Mouse (Mus musculus) hindbrain, embryonic 11.5 days (tissue): ENCODE results near the gene Spata31d1d. TPM values are rescaled to one million over a fixed set of nuclear protein-coding genes. Genes with fewer than 3 reads are reported as not detected.

Experiments
- ATAC-seq: fragments of 200-750 bp; cut with Nextera tagmentation; 2 replicates; pipeline ENCODE4 v1.8.0; 2017; ENCODE audit warnings: mild to moderate bottlenecking, moderate TSS enrichment, moderate library complexity; ENCODE audit not compliant: low FRiP score
- DNase-seq: peaks from one replicate; pipeline ENCODE4 v3.0.0-alpha.2; 2015; ENCODE audit warnings: low spot score
- H3K27ac ChIP-seq: fragments of 300-500 bp; sonication (generic); 2 replicates; pipeline ENCODE4 v1.5.1; 2014; ENCODE audit warnings: mild to moderate bottlenecking, low read depth, low read length
- H3K27me3 ChIP-seq: fragments of 300-500 bp; sonication (generic); 2 replicates; pipeline ENCODE4 v1.6.1; 2014; ENCODE audit warnings: mild to moderate bottlenecking, low read length, moderate library complexity, mixed read lengths; ENCODE audit not compliant: control insufficient read depth, insufficient read depth
- H3K36me3 ChIP-seq: fragments of 300-500 bp; sonication (generic); 2 replicates; pipeline ENCODE4 v1.6.1; 2014; ENCODE audit warnings: mild to moderate bottlenecking, low read length, moderate library complexity, mixed read lengths; ENCODE audit not compliant: control insufficient read depth, insufficient read depth
- H3K4me1 ChIP-seq: fragments of 300-500 bp; sonication (generic); replicated peaks from 2 replicates; pipeline ENCODE4 v1.6.1; 2014; ENCODE audit warnings: low read length, mixed read lengths; ENCODE audit not compliant: control insufficient read depth, insufficient read depth
- H3K4me2 ChIP-seq: fragments of 300-500 bp; sonication (generic); replicated peaks from 2 replicates; pipeline ENCODE4 v1.6.1; 2014; ENCODE audit warnings: mild to moderate bottlenecking, low read depth, low read length
- H3K4me3 ChIP-seq: fragments of 300-500 bp; sonication (generic); 2 replicates; pipeline ENCODE4 v1.5.1; 2014; ENCODE audit warnings: low read depth, low read length
- H3K9ac ChIP-seq: fragments of 300-500 bp; sonication (generic); 2 replicates; pipeline ENCODE4 v1.6.1; 2014; ENCODE audit warnings: low read depth, low read length
- H3K9me3 ChIP-seq: fragments of 300-500 bp; sonication (generic); 2 replicates; pipeline ENCODE4 v1.6.1; 2016; ENCODE audit warnings: low read length; ENCODE audit not compliant: control insufficient read depth
- whole genome bisulfite sequencing: fragments of 180-500 bp; shearing (Covaris S2); extraction: QIAGEN DNeasy Blood & Tissue Kit; methylation state at CpG from one replicate; pipeline ENCODE4 v1.1.7; 2014; 5-methylcytosine and 5-hydroxymethylcytosine counted together
- polyA plus RNA-seq: library from polyadenylated mRNA; unstranded; fragments of >200 nt; fragmentation: Nextera tagmentation; extraction: Ambion mirVana; gene quantifications from 2 replicates; pipeline ENCODE4 v1.2.1, GENCODE M21; 2014

Gene Spata31d1d
- polyA plus RNA-seq, 1 experiment from 2014 or later: not detected

GRCm38 (mm10) chr13:59695781-59696180, 35.8 kb downstream of the Spata31d1d start:
- Histone ChIP-seq H3K36me3 (no peaks in the 10 kb centered on the region), H3K27me3 (no peaks in the 10 kb centered on the region; the same call in 1 of the 2 replicates), H3K27ac (no peak overlapping the region), H3K4me2 (no peak overlapping the region), H3K4me1 (peaks cover 2% of the 10 kb centered on the region; the same call in 1 of the 2 replicates), H3K4me3 (no peak overlapping the region), H3K9me3 (no peaks in the 10 kb centered on the region), H3K9ac (no peak overlapping the region)
- DNase-seq: no peak
- ATAC-seq: no peak
- 87% methylated on average over 7 of the region's 7 CpGs for WGBS

- no peaks in the 10 kb centered on the region for H3K36me3 ChIP-seq
- no peaks in the 10 kb centered on the region for H3K9me3 ChIP-seq
- H3K9ac ChIP-seq: no peak within 1 kb of the TSS
- ATAC-seq (no peak), DNase-seq (no peak)
- WGBS: 86% methylated on average over 3 of the region's 3 CpGs
- H3K4me1 ChIP-seq: peaks cover 2% of the 10 kb centered on the region; the same call in 1 of the 2 replicates
- no peak within 1 kb of the TSS for H3K27ac ChIP-seq
- H3K27me3 ChIP-seq: no peaks in the 10 kb centered on the region; the same call in 1 of the 2 replicates
- H3K4me2 ChIP-seq: no peak within 1 kb of the TSS
- H3K4me3 ChIP-seq: no peak within 1 kb of the TSS
Observed at GRCm38 (mm10) chr13:59694008-59694407, 37.5 kb downstream of the Spata31d1d start, which contains the start of gene 4921517D22Rik. TSS of gene 4921517D22Rik (minus strand) at chr13:59694108.

GRCm38 (mm10) chr13:59691478-59691877, 40.1 kb downstream of the Spata31d1d start:
- Histone ChIP-seq H3K4me1 (peaks cover 2% of the 10 kb centered on the region; the same call in 1 of the 2 replicates), H3K9ac (no peak overlapping the region), H3K4me2 (no peak overlapping the region), H3K36me3 (no peaks in the 10 kb centered on the region), H3K27ac (no peak overlapping the region), H3K9me3 (no peaks in the 10 kb centered on the region), H3K27me3 (no peaks in the 10 kb centered on the region; the same call in 1 of the 2 replicates), H3K4me3 (no peak overlapping the region)
- ATAC-seq (no peak), DNase-seq (peak; percentile 74)
- 23% methylated on average over 10 of the region's 10 CpGs for WGBS

GRCm38 (mm10) chr13:59690576-59690975, 41.0 kb downstream of the Spata31d1d start:
- ATAC-seq: no peak
- Histone ChIP-seq H3K9me3 (no peaks in the 10 kb centered on the region), H3K27me3 (no peaks in the 10 kb centered on the region; the same call in 1 of the 2 replicates), H3K36me3 (no peaks in the 10 kb centered on the region), H3K4me1 (peaks cover 2% of the 10 kb centered on the region; the same call in 1 of the 2 replicates), H3K4me2 (no peak overlapping the region), H3K4me3 (no peak overlapping the region), H3K9ac (no peak overlapping the region), H3K27ac (no peak overlapping the region)
- no peak for DNase-seq
- WGBS: 84% methylated on average over 7 of the region's 7 CpGs

GRCm38 (mm10) chr13:59689843-59690242, 41.7 kb downstream of the Spata31d1d start:
- DNase-seq: no peak
- WGBS: 96% methylated on average over 3 of the region's 3 CpGs

GRCm38 (mm10) chr13:59689313-59689712, 42.2 kb downstream of the Spata31d1d start:
- ATAC-seq (no peak), DNase-seq (no peak)
- Histone ChIP-seq H3K4me3 (no peak overlapping the region), H3K4me1 (peaks cover 2% of the 10 kb centered on the region; the same call in 1 of the 2 replicates), H3K9ac (no peak overlapping the region), H3K27me3 (no peaks in the 10 kb centered on the region; the same call in 1 of the 2 replicates), H3K36me3 (no peaks in the 10 kb centered on the region), H3K9me3 (no peaks in the 10 kb centered on the region), H3K27ac (no peak overlapping the region), H3K4me2 (no peak overlapping the region)
- 89% methylated on average over 9 of the region's 9 CpGs for WGBS

More at GRCm38 (mm10) chr13:59689843-59690242, 41.7 kb downstream of the Spata31d1d start:
- Histone ChIP-seq H3K27ac (no peak overlapping the region), H3K9ac (no peak overlapping the region), H3K27me3 (no peaks in the 10 kb centered on the region; the same call in 1 of the 2 replicates), H3K9me3 (no peaks in the 10 kb centered on the region), H3K4me1 (peaks cover 2% of the 10 kb centered on the region; the same call in 1 of the 2 replicates), H3K4me3 (no peak overlapping the region), H3K4me2 (no peak overlapping the region), H3K36me3 (no peaks in the 10 kb centered on the region)
- no peak for ATAC-seq

- H3K9ac ChIP-seq: no peak overlapping the region
- H3K36me3 ChIP-seq: no peaks in the 10 kb centered on the region
- no peak for ATAC-seq
- H3K9me3 ChIP-seq: no peaks in the 10 kb centered on the region
- no peak overlapping the region for H3K27ac ChIP-seq
- no peak overlapping the region for H3K4me2 ChIP-seq
- WGBS: 63% methylated on average over 13 of the region's 13 CpGs
- peaks cover 2% of the 10 kb centered on the region; the same call in 1 of the 2 replicates for H3K4me1 ChIP-seq
- DNase-seq: no peak
- H3K4me3 ChIP-seq: no peak overlapping the region
- no peaks in the 10 kb centered on the region; the same call in 1 of the 2 replicates for H3K27me3 ChIP-seq
Observed at GRCm38 (mm10) chr13:59688338-59688770, 43.2 kb downstream of the Spata31d1d start.

GRCm38 (mm10) chr13:59685236-59685635, 46.3 kb downstream of the Spata31d1d start:
- no peak overlapping the region for H3K4me2 ChIP-seq
- no peak overlapping the region for H3K4me3 ChIP-seq
- no peaks in the 10 kb centered on the region for H3K27me3 ChIP-seq
- 78% methylated on average over 3 of the region's 3 CpGs for WGBS
- H3K27ac ChIP-seq: no peak overlapping the region
- H3K36me3 ChIP-seq: no peaks in the 10 kb centered on the region
- no peaks in the 10 kb centered on the region for H3K4me1 ChIP-seq
- DNase-seq: no peak
- ATAC-seq: no peak
- H3K9ac ChIP-seq: no peak overlapping the region
- no peaks in the 10 kb centered on the region for H3K9me3 ChIP-seq

- Histone ChIP-seq H3K27me3 (no peaks in the 10 kb centered on the region), H3K36me3 (no peaks in the 10 kb centered on the region), H3K9me3 (no peaks in the 10 kb centered on the region), H3K9ac (no peak overlapping the region), H3K4me3 (no peak overlapping the region), H3K27ac (no peak overlapping the region), H3K4me2 (no peak overlapping the region), H3K4me1 (no peaks in the 10 kb centered on the region)
- DNase-seq (peak; percentile 25), ATAC-seq (no peak)
- WGBS: 36% methylated on average over 7 of the region's 7 CpGs
Observed at GRCm38 (mm10) chr13:59682629-59683028, 48.9 kb downstream of the Spata31d1d start.
